Mouse (Mus musculus): Measurements from ENCODE around the gene Elmo3. TPM values are rescaled to one million over a fixed set of nuclear protein-coding genes. Genes with fewer than 3 reads are reported as not detected.

Gene Elmo3
- polyA plus RNA-seq, 1 experiment, result 3.5 TPM

DNA sequence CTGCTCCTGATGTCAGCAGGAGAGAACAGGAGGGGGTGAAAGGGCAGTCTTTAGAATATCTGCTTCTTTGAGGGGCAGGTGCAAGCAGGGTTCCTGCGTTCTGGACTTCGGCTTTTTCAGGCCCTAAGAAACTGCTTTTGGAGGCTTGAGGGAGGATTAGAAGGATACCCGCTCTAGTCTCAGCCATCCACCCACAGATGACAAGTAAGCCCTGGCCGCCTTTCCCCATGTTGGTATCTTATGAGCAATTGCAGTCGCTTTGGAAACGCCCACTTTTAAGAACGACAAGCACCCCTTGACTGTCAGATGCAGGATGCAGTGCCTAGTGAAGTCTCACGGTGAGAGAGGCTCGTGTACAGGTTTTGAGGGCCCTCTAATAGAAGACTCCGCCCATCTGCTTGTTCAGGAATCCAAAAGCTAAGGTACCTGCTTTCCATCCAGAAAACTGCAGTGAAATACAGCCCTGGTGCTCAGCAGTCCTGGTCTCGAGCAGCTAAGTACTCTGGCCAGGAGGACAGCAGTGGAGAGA, 13.3 kb downstream of the Elmo3 start:
- Histone ChIP-seq H3K36me3 (ENCODE audit: control insufficient read depth, insufficient read depth, low read length) (peaks cover 2% of the 10 kb centered on the region; the same call in 1 of the 2 replicates), H3K4me1 (ENCODE audit: control insufficient read depth, insufficient read depth, low read length) (no peaks in the 10 kb centered on the region), H3K4me3 (ENCODE audit: control insufficient read depth, low read depth, low read length) (no peak overlapping the region), H3K27ac (ENCODE audit: control insufficient read depth, insufficient read depth, low read depth, low read length) (no peak overlapping the region), H3K27me3 (ENCODE audit: control insufficient read depth, insufficient read depth, low read length) (no peaks in the 10 kb centered on the region)
- no peak for TF ChIP-seq CTCF (IDR thresholded peaks at IDR 0.05; ENCODE audit: control insufficient read depth, insufficient read depth, insufficient replicate concordance, low read depth, low read length)
- TF ChIP-seq POLR2A (IDR thresholded peaks at IDR 0.05; ENCODE audit: control insufficient read depth, low read depth, low read length), result no peak

DNA sequence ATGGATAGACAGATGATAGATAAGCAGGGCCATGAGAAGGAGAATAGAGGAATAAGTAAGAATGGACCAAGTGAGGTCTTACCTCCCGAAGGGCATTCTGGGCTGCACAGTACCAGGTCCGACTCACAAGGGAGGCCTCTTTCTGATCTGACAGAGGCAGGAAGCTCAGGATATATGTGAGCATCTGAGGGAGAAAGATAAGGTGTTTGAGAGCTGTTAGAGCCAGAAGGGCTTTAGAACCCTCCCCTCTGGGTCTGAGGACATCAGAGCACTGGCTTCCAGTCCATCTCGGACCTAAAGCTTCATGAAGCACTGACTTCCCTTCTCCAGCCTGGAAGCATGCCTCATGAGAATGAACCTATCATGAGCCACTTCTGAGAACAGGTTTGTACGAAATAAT, 17.8 kb downstream of the Elmo3 start:
- Histone ChIP-seq H3K27ac (ENCODE audit: control insufficient read depth, insufficient read depth, low read depth, low read length) (no peak overlapping the region), H3K4me3 (ENCODE audit: control insufficient read depth, low read depth, low read length) (no peak overlapping the region), H3K36me3 (ENCODE audit: control insufficient read depth, insufficient read depth, low read length) (no peaks in the 10 kb centered on the region; the same call in none of the 2 replicates), H3K27me3 (ENCODE audit: control insufficient read depth, insufficient read depth, low read length) (no peaks in the 10 kb centered on the region), H3K4me1 (ENCODE audit: control insufficient read depth, insufficient read depth, low read length) (peaks cover 6% of the 10 kb centered on the region)
- no peak for TF ChIP-seq CTCF (IDR thresholded peaks at IDR 0.05; ENCODE audit: control insufficient read depth, insufficient read depth, insufficient replicate concordance, low read depth, low read length)
- TF ChIP-seq POLR2A (IDR thresholded peaks at IDR 0.05; ENCODE audit: control insufficient read depth, low read depth, low read length), result no peak

DNA sequence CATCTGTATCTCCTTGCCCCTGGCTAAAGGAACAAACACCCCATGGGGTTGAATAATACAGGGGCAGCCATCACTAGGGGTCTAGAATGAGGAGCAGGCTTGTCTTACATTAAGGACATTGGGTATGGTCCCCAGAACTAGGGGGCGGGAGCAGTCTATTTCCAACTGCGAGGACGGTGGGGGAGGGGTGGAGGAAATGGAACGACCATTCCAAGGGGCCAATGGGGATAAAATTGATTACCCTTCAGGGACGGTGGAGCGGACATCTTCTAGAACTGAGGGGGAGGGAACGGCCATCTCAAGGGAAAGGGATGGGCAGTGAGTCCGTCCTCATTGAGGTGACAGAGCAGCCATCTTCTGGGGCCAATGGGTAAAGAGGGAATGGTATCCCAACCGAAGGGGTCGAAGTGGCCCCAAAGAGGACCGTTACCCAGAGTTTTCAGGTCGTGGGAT, 20.3 kb downstream of the Elmo3 start:
- Histone ChIP-seq H3K4me3 (ENCODE audit: control insufficient read depth, low read depth, low read length) (peak overlapping the region; percentile 89), H3K27ac (ENCODE audit: control insufficient read depth, insufficient read depth, low read depth, low read length) (peak overlapping the region; percentile 91), H3K4me1 (ENCODE audit: control insufficient read depth, insufficient read depth, low read length) (peaks cover 6% of the 10 kb centered on the region), H3K36me3 (ENCODE audit: control insufficient read depth, insufficient read depth, low read length) (no peaks in the 10 kb centered on the region; the same call in 1 of the 2 replicates), H3K27me3 (ENCODE audit: control insufficient read depth, insufficient read depth, low read length) (no peaks in the 10 kb centered on the region)
- TF ChIP-seq CTCF (IDR thresholded peaks at IDR 0.05; ENCODE audit: control insufficient read depth, insufficient read depth, insufficient replicate concordance, low read depth, low read length) (no peak), POLR2A (IDR thresholded peaks at IDR 0.05; ENCODE audit: control insufficient read depth, low read depth, low read length) (no peak)

DNA sequence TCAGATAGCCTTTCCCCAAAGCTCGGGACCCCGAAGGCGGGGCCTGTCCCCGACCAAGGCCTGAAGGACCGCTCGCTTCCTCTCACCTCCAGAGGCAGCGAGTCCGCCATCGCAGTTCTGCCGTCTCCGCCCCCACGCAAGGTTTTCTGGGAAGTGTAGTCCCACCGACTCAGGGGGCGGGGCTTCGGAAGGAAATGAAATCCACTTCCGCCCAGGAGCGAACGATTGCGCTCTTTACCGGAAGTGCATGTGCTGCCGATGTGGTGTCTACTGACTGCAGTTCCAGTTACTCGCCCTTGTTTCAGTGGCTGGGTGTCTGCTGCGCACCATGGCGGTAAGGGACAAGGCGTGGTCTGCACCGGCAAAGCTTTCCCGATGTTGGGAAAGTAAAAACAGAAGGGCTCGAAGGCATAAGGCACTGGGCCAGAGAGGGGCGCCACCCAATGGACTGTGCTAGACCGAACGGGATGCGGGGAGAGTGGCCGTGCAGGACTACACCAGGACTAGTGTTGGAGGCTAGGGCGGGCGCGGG, 20.8 kb downstream of the Elmo3 start, which contains the start of the genes Lrrc29 and Tmem208:
Gene Lrrc29, minus strand, starts transcription at position 138 of the 532 bp plus-strand sequence.
Gene Tmem208, plus strand, starts transcription at position 214 of the 532 bp plus-strand sequence.
- TF ChIP-seq CTCF (IDR thresholded peaks at IDR 0.05; ENCODE audit: control insufficient read depth, insufficient read depth, insufficient replicate concordance, low read depth, low read length), result no peak
- TF ChIP-seq POLR2A (IDR thresholded peaks at IDR 0.05; ENCODE audit: control insufficient read depth, low read depth, low read length), result peak; percentile 96
- Histone ChIP-seq H3K36me3 (ENCODE audit: control insufficient read depth, insufficient read depth, low read length) (no peaks in the 10 kb centered on the region; the same call in 1 of the 2 replicates), H3K4me1 (ENCODE audit: control insufficient read depth, insufficient read depth, low read length) (peaks cover 6% of the 10 kb centered on the region)

DNA sequence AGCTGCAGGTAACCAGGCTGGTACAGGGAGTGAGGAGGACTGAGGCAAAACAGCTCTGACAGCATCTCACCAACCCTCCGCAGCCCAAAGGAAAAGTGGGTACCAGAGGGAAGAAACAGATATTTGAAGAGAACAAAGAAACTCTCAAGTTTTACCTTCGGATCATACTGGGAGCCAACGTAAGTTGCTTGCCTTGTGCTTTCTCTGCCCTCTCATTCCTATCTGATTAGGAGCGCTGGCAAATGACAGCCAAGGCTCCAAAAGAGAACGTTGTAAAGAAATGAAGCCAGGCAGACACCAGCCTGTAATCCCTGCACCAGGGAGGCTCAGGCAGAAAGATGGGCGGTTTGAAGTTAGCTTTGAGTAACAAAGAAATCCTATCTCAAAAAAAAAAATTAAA, 21.6 kb downstream of the Elmo3 start:
- TF ChIP-seq CTCF (IDR thresholded peaks at IDR 0.05; ENCODE audit: control insufficient read depth, insufficient read depth, insufficient replicate concordance, low read depth, low read length), result no peak
- TF ChIP-seq POLR2A (IDR thresholded peaks at IDR 0.05; ENCODE audit: control insufficient read depth, low read depth, low read length), result no peak
- H3K27me3 ChIP-seq (ENCODE audit: control insufficient read depth, insufficient read depth, low read length), result no peaks in the 10 kb centered on the region
- peak overlapping the region; percentile 55; the same call in 1 of the 2 replicates for H3K27ac ChIP-seq (ENCODE audit: control insufficient read depth, insufficient read depth, low read depth, low read length)
- peaks cover 6% of the 10 kb centered on the region for H3K4me1 ChIP-seq (ENCODE audit: control insufficient read depth, insufficient read depth, low read length)
- H3K36me3 ChIP-seq (ENCODE audit: control insufficient read depth, insufficient read depth, low read length), result no peaks in the 10 kb centered on the region; the same call in 1 of the 2 replicates
- peak overlapping the region; percentile 89 for H3K4me3 ChIP-seq (ENCODE audit: control insufficient read depth, low read depth, low read length)

More for the DNA sequence above, 20.8 kb downstream of the Elmo3 start, which contains the start of the genes Lrrc29 and Tmem208:
- peak within 1 kb of the TSS; percentile 89 for H3K4me3 ChIP-seq (ENCODE audit: control insufficient read depth, low read depth, low read length)
- H3K27ac ChIP-seq (ENCODE audit: control insufficient read depth, insufficient read depth, low read depth, low read length), result peak within 1 kb of the TSS; percentile 91
- H3K27me3 ChIP-seq (ENCODE audit: control insufficient read depth, insufficient read depth, low read length), result no peaks in the 10 kb centered on the region

DNA sequence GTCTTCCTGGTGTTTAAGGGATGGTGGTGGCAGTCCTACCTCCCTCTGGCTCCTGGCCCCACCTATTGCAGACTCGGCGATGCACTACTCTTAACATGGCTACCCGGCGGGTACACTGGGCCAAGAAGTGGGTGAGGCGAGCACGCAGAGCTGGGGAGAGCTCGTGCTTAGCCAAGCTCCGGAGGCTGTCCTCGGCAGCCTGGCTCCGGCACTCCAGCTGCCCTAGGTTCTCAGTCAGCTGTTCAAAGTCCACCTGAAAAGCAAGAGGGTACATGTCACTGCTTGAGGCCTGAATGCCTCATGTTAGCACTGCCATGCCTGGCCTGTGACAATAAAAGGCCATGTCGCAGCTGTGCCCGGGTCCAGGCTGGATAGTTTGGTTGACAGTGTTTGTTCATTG, 24.9 kb downstream of the Elmo3 start:
- Histone ChIP-seq H3K4me3 (ENCODE audit: control insufficient read depth, low read depth, low read length) (no peak overlapping the region), H3K36me3 (ENCODE audit: control insufficient read depth, insufficient read depth, low read length) (no peaks in the 10 kb centered on the region; the same call in 1 of the 2 replicates)
- no peak for TF ChIP-seq CTCF (IDR thresholded peaks at IDR 0.05; ENCODE audit: control insufficient read depth, insufficient read depth, insufficient replicate concordance, low read depth, low read length)
- no peak for TF ChIP-seq POLR2A (IDR thresholded peaks at IDR 0.05; ENCODE audit: control insufficient read depth, low read depth, low read length)

DNA sequence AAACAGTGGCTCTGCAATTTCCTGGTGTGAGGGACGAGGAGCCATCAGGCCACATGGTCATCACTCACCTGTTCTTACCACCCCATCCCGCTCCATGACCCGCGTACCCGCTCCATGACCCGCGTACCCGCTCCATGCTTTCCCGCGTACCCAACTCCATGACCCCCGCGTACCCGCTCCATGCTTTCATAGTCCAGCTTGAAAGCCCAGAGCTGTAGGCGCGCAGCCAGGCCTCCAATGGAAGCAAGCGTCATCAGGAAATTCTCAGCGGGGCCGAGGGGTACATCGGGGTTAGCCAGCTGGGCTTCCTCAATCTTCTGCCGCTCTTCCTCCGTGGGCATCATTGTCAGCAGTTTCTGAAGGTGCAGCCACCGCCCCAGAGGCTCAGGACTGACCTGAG, 26.1 kb downstream of the Elmo3 start:
- no peaks in the 10 kb centered on the region for H3K27me3 ChIP-seq (ENCODE audit: control insufficient read depth, insufficient read depth, low read length)
- H3K27ac ChIP-seq (ENCODE audit: control insufficient read depth, insufficient read depth, low read depth, low read length), result no peak overlapping the region
- H3K4me1 ChIP-seq (ENCODE audit: control insufficient read depth, insufficient read depth, low read length), result peaks cover 7% of the 10 kb centered on the region
- no peak for TF ChIP-seq CTCF (IDR thresholded peaks at IDR 0.05; ENCODE audit: control insufficient read depth, insufficient read depth, insufficient replicate concordance, low read depth, low read length)
- TF ChIP-seq POLR2A (IDR thresholded peaks at IDR 0.05; ENCODE audit: control insufficient read depth, low read depth, low read length), result no peak
- H3K36me3 ChIP-seq (ENCODE audit: control insufficient read depth, insufficient read depth, low read length), result no peaks in the 10 kb centered on the region; the same call in 1 of the 2 replicates
- no peak overlapping the region for H3K4me3 ChIP-seq (ENCODE audit: control insufficient read depth, low read depth, low read length)

More for the DNA sequence above, 24.9 kb downstream of the Elmo3 start:
- no peak overlapping the region for H3K27ac ChIP-seq (ENCODE audit: control insufficient read depth, insufficient read depth, low read depth, low read length)
- H3K4me1 ChIP-seq (ENCODE audit: control insufficient read depth, insufficient read depth, low read length), result peaks cover 6% of the 10 kb centered on the region
- H3K27me3 ChIP-seq (ENCODE audit: control insufficient read depth, insufficient read depth, low read length), result no peaks in the 10 kb centered on the region
